Mouse (Mus musculus) erythroblast, embryonic 14.5 days (primary cell): ENCODE measurements around the gene Tlcd2.

Source experiments
- GATA1 ChIP-seq: IDR thresholded peaks from 2 replicates; pipeline ENCODE4 v1.6.1; 2012; ENCODE audit warnings: low read length, inconsistent platforms, mixed read lengths
- TAL1 ChIP-seq: IDR thresholded peaks from 3 replicates; pipeline ENCODE4 v1.6.1; 2012; ENCODE audit warnings: low read length, inconsistent platforms, mixed read lengths

DNA sequence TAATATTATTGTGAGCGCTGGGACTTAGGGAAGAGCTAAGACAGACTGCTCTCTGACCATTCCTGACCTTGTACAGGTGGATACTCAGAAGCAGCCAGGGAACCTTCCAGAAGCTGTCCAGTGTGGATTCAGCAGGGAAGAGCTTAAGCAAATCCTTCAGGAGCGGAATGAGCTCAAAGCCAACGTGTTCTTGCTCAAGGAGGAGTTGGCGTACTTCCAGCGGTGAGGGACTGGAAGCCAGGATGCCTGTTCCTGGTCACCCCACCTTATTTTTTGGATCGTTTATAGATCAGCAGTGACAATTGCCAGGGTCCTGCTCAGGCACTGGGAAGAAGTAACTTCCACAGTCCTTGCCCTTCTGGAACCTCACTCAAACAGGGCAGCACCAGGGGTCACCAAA lies 49.7 kb downstream of the Tlcd2 start:
- TF ChIP-seq TAL1, result no peak
- no peak for TF ChIP-seq GATA1
